Mouse (Mus musculus) left cerebral cortex, adult 18-20 months (tissue): ENCODE measurements at regions not wholly inside any gene's neighbourhood (a gene's known extent, or its start where the extent isn't known, plus 50 kb on each side); places are given as distances from the start of the nearest gene placed in this dataset.

Source experiments
- DNase-seq, 2 experiments: peaks; one replicate each; pipeline ENCODE4 v3.0.0; 2021 to 2022; ENCODE audit warnings: low spot score in 2 of 2, mixed read lengths in 1 of 2
- microRNA-seq, 2 experiments: library from miRNA; unstranded; fragments of <30 nt; microRNA quantifications; one replicate each; pipeline ENCODE4 v1.2.0; 2021

GRCm38 (mm10) chr13:84064291-84064940 is 157.7 kb upstream of the Tmem161b start:
- no peak for DNase-seq

GRCm38 (mm10) chr13:84065256-84065898 is 156.7 kb upstream of the Tmem161b start:
- DNase-seq: no peak

GRCm38 (mm10) chr13:84066211-84066959 is 155.7 kb upstream of the Tmem161b start:
- DNase-seq: no peak

DNA sequence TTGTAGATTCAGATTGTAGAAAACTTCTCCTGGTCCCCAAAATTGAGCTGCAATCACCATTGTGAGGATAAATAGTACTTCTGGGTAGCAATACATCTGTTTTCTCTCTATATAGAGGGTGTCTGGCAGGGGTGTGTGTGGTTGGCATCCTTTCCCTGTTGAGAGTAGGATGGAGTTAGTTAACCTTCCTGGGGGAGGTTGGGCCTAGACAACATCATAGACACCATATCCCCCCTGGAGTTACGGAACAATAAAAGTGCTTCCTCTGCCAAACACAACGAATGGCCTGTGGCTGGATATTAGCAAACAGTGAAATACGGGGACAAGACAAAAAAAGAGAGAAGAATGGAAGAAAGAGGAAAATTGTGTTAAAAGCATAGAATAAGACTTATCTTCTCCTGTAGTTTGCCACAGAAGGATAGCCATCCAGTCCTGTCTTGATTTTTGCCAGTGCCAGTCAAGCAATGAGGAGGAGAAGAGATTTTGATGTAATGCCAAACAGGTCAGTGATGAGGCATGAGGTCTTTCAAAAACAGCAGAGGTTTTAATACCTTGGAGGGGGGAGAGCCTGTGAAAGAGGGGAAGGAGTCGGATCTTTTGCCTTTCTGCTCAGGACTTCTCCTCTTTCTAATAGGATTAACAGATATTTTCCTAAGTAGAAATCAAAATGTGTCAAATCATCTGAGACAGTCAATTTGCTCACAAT is 155.0 kb upstream of the Tmem161b start:
- DNase-seq: no peak

GRCm38 (mm10) chr13:84068365-84068764 is 153.7 kb upstream of the Tmem161b start:
- no peak for DNase-seq

Small RNA genes lying in the stretch of these regions (microRNA-seq; reads per million reads assigned to microRNA genes)
- 1.2 to 2.5 reads per million in 2 experiments for gene Mir9-2
